Mouse (Mus musculus) intestine, embryonic 15.5 days (tissue): Measurements from ENCODE around the gene Dnaja1. TPM values are rescaled to one million over a fixed set of nuclear protein-coding genes. Genes with fewer than 3 reads are reported as not detected.

ENCODE experiments used
- ATAC-seq: fragments of 200-750 bp; cut with Nextera tagmentation; 2 replicates; pipeline ENCODE4 v1.8.0; 2017; ENCODE audit warnings: moderate TSS enrichment, moderate library complexity
- H3K27ac ChIP-seq: fragments of 300-500 bp; sonication (generic); 2 replicates; pipeline ENCODE4 v1.5.1; 2015; ENCODE audit warnings: mild to moderate bottlenecking, inconsistent platforms
- H3K27me3 ChIP-seq: fragments of 300-500 bp; sonication (generic); replicated peaks from 2 replicates; pipeline ENCODE4 v1.6.1; 2015; ENCODE audit warnings: inconsistent platforms
- H3K36me3 ChIP-seq: fragments of 300-500 bp; sonication (generic); 2 replicates; pipeline ENCODE4 v1.6.1; 2015; ENCODE audit warnings: inconsistent platforms
- H3K4me1 ChIP-seq: fragments of 300-500 bp; sonication (generic); replicated peaks from 2 replicates; pipeline ENCODE4 v1.6.1; 2015; ENCODE audit warnings: inconsistent platforms
- H3K4me2 ChIP-seq: fragments of 300-500 bp; sonication (generic); replicated peaks from 2 replicates; pipeline ENCODE4 v1.6.1; 2015; ENCODE audit warnings: mild to moderate bottlenecking, inconsistent platforms
- H3K4me3 ChIP-seq: fragments of 300-500 bp; sonication (generic); replicated peaks from 2 replicates; pipeline ENCODE4 v1.5.1; 2015; ENCODE audit warnings: inconsistent platforms
- H3K9ac ChIP-seq: fragments of 300-500 bp; sonication (generic); 2 replicates; pipeline ENCODE4 v1.6.1; 2015; ENCODE audit warnings: inconsistent platforms
- H3K9me3 ChIP-seq: fragments of 300-500 bp; sonication (generic); 2 replicates; pipeline ENCODE4 v1.6.1; 2016; ENCODE audit warnings: inconsistent platforms
- WGBS: fragments of 180-500 bp; shearing (Covaris S2); methylation state at CpG from one replicate; pipeline ENCODE4 v1.1.7; 2015; 5-methylcytosine and 5-hydroxymethylcytosine counted together
- microRNA counts: library from miRNA; unstranded; fragments of <30 nt; microRNA quantifications from one replicate; lab custom pipeline; 2016
- polyA plus RNA-seq: library from polyadenylated mRNA; unstranded; fragments of >200 nt; fragmentation: Nextera tagmentation; extraction: Ambion mirVana; gene quantifications from 2 replicates; pipeline ENCODE4 v1.2.1, GENCODE M21; 2015

Dnaja1 gene
- polyA plus RNA-seq, 1 experiment from 2014 or later: 379 TPM

GRCm38 (mm10) chr4:40786578-40786977 is 64.6 kb downstream of the Dnaja1 start:
- no peak overlapping the region for H3K4me2 ChIP-seq
- H3K27ac ChIP-seq: no peak overlapping the region
- no peaks in the 10 kb centered on the region for H3K9me3 ChIP-seq
- no peaks in the 10 kb centered on the region; the same call in 1 of the 2 replicates for H3K27me3 ChIP-seq
- H3K36me3 ChIP-seq: no peaks in the 10 kb centered on the region
- no peak for ATAC-seq
- WGBS: 88% methylated on average over 4 of the region's 4 CpGs
- H3K4me1 ChIP-seq: 0 out of 2 replicates have a peak, but pooled peaks cover 4% of the 10 kb centered on the region
- H3K4me3 ChIP-seq: no peak overlapping the region
- H3K9ac ChIP-seq: no peak overlapping the region

MicroRNAs within 50 kb of the gene (microRNA counts, 519-probe panel; counts per million panel counts)
- 2,026 counts per million, percentile 46 among the panel's probes with 10 or more counts for microRNA mmu-miR-207 (lab: Ali Mortazavi, UCI)

Other genes with a start within 250 kb of the Dnaja1 start
- gene Tmem215, start 250.0 kb upstream of the Dnaja1 start, polyA plus RNA-seq: 1.0 and 1.5 TPM in 2 replicates
- gene Aptx, start 19.0 kb upstream of the Dnaja1 start, polyA plus RNA-seq: 21.4 and 22.5 TPM in 2 replicates
- gene Smu1, start 35.8 kb downstream of the Dnaja1 start, polyA plus RNA-seq: 147 and 149 TPM in 2 replicates
- gene B4galt1, start 131.9 kb downstream of the Dnaja1 start, polyA plus RNA-seq: 30.2 and 33.2 TPM in 2 replicates
- 309 and 393 TPM in 2 replicates for gene Spink4, start 197.9 kb downstream of the Dnaja1 start, polyA plus RNA-seq
- gene Bag1, start 226.1 kb downstream of the Dnaja1 start, polyA plus RNA-seq: 172 and 190 TPM in 2 replicates
- gene Chmp5, start 226.3 kb downstream of the Dnaja1 start, polyA plus RNA-seq: 100 and 110 TPM in 2 replicates
- 71.8 and 74.7 TPM in 2 replicates for gene Nfx1, start 248.8 kb downstream of the Dnaja1 start, polyA plus RNA-seq